Mouse (Mus musculus) CH12.LX (cell line): ENCODE data around the gene Dhx8. TPM values are rescaled to one million over a fixed set of nuclear protein-coding genes. Genes with fewer than 3 reads are reported as not detected.

Experiments
- DNase-seq: peaks from one replicate; pipeline ENCODE4 v3.0.0-alpha.2; 2013; ENCODE audit errors: extremely low read depth
- H3K27ac ChIP-seq: 2 replicates; pipeline ENCODE4 v1.5.1; 2012; ENCODE audit warnings: low read depth, mild to moderate bottlenecking, control low read depth, moderate library complexity; ENCODE audit not compliant: insufficient read depth
- H3K27me3 ChIP-seq: replicated peaks from 2 replicates; pipeline ENCODE3; 2012; ENCODE audit warnings: inconsistent platforms
- H3K36me3 ChIP-seq, 2 experiments: replicated peaks in 1 of 2; 2 replicates each; pipeline versions ENCODE3 to v1.6.1; 2012; ENCODE audit warnings: inconsistent platforms in 1 of 2, low read length in 1 of 2, mild to moderate bottlenecking in 1 of 2, mixed read lengths in 1 of 2, moderate library complexity in 1 of 2; ENCODE audit not compliant: control insufficient read depth in 1 of 2, insufficient read depth in 1 of 2
- H3K4me1 ChIP-seq, 2 experiments: 2 replicates each; pipeline ENCODE4 v1.6.1; 2012; ENCODE audit warnings: inconsistent platforms in 1 of 2, moderate library complexity in 1 of 2; ENCODE audit not compliant: insufficient read depth in 2 of 2, control insufficient read depth in 1 of 2
- H3K4me2 ChIP-seq: 2 replicates; pipeline ENCODE4 v1.6.1; 2012; ENCODE audit warnings: low read depth, mild to moderate bottlenecking, control low read depth; ENCODE audit not compliant: poor library complexity, insufficient read depth, severe bottlenecking
- H3K4me3 ChIP-seq, 3 experiments: fragments of 150-350 bp in 1 of 3; sonication (generic) in 1 of 3; replicated peaks in 1 of 3; 2 replicates each; pipeline versions ENCODE3 to v1.5.1; 2011 to 2012; ENCODE audit warnings: low read depth in 2 of 3, low read length in 2 of 3, mild to moderate bottlenecking in 2 of 3, moderate library complexity in 2 of 3, control low read depth in 1 of 3, improper control_type of control experiment in 1 of 3, inconsistent platforms in 1 of 3, mixed read lengths in 1 of 3; ENCODE audit not compliant: poor library complexity in 1 of 3
- H3K79me2 ChIP-seq: replicated peaks from 2 replicates; pipeline ENCODE4 v1.6.1; 2012; ENCODE audit warnings: mild to moderate bottlenecking, moderate library complexity; ENCODE audit not compliant: control insufficient read depth, poor library complexity, insufficient read depth, severe bottlenecking; ENCODE audit errors: extremely low read depth
- H3K9ac ChIP-seq: 2 replicates; pipeline ENCODE4 v1.6.1; 2012; ENCODE audit warnings: low read depth, mild to moderate bottlenecking, control low read depth, moderate library complexity; ENCODE audit not compliant: insufficient read depth
- H3K9me3 ChIP-seq: replicated peaks from 2 replicates; pipeline ENCODE3; 2012; ENCODE audit warnings: low read length, inconsistent platforms, mixed read lengths
- BHLHE40 ChIP-seq: IDR thresholded peaks from 2 replicates; pipeline ENCODE4 v1.6.1; 2011; ENCODE audit warnings: mild to moderate bottlenecking, low read depth, low read length, improper control_type of control experiment
- CHD1 ChIP-seq: IDR thresholded peaks from 2 replicates; pipeline ENCODE4 v1.6.1; 2012; ENCODE audit warnings: low read depth, low read length, improper control_type of control experiment, inconsistent platforms
- E2F4 ChIP-seq: IDR thresholded peaks from 2 replicates; pipeline ENCODE4 v1.6.1; 2011; ENCODE audit warnings: low read depth, low read length, improper control_type of control experiment; ENCODE audit not compliant: insufficient replicate concordance
- EP300 ChIP-seq: IDR thresholded peaks from 2 replicates; pipeline ENCODE4 v1.6.1; 2011; ENCODE audit warnings: low read length, improper control_type of control experiment
- ETS1 ChIP-seq: conservative IDR thresholded peaks from 2 replicates; pipeline ENCODE4 v1.6.1; 2012; ENCODE audit warnings: low read depth, mild to moderate bottlenecking, inconsistent platforms, low read length, improper control_type of control experiment, moderate library complexity
- GABPA ChIP-seq: IDR thresholded peaks from 2 replicates; pipeline ENCODE4 v1.6.1; 2012; ENCODE audit warnings: low read depth, low read length, improper control_type of control experiment, inconsistent platforms; ENCODE audit not compliant: insufficient replicate concordance
- JUN ChIP-seq: IDR thresholded peaks from 2 replicates; pipeline ENCODE4 v1.6.1; 2011; ENCODE audit warnings: low read depth, mild to moderate bottlenecking, low read length, improper control_type of control experiment, moderate library complexity; ENCODE audit not compliant: insufficient read depth
- JUND ChIP-seq: conservative IDR thresholded peaks from 2 replicates; pipeline ENCODE4 v1.6.1; 2011; ENCODE audit warnings: low read depth, low read length, improper control_type of control experiment
- MAX ChIP-seq: IDR thresholded peaks from 2 replicates; pipeline ENCODE4 v1.6.1; 2011; ENCODE audit warnings: low read length, improper control_type of control experiment
- MAZ ChIP-seq: IDR thresholded peaks from 2 replicates; pipeline ENCODE4 v1.6.1; 2012; ENCODE audit warnings: low read depth, mild to moderate bottlenecking, inconsistent platforms, low read length, improper control_type of control experiment, moderate library complexity
- MEF2A ChIP-seq: IDR thresholded peaks from 2 replicates; pipeline ENCODE4 v1.6.1; 2014; ENCODE audit warnings: low read depth, mild to moderate bottlenecking, inconsistent platforms, low read length, improper control_type of control experiment, borderline replicate concordance
- MXI1 ChIP-seq: IDR thresholded peaks from 2 replicates; pipeline ENCODE4 v1.6.1; 2011; ENCODE audit warnings: mild to moderate bottlenecking, low read depth, low read length, improper control_type of control experiment
- NRF1 ChIP-seq: IDR thresholded peaks from 2 replicates; pipeline ENCODE4 v1.6.1; 2014; ENCODE audit warnings: low read depth, mild to moderate bottlenecking, inconsistent platforms, low read length, improper control_type of control experiment, moderate library complexity
- PAX5 ChIP-seq: IDR thresholded peaks from 2 replicates; pipeline ENCODE4 v1.6.1; 2012; ENCODE audit warnings: low read length, inconsistent platforms, mixed read lengths
- POLR2A ChIP-seq: IDR thresholded peaks from 2 replicates; pipeline ENCODE4 v1.6.1; 2011; ENCODE audit warnings: low read depth, mild to moderate bottlenecking, improper control_type of control experiment, low read length
- POLR2AphosphoS2 ChIP-seq: IDR thresholded peaks from 2 replicates; pipeline ENCODE4 v1.6.1; 2011; ENCODE audit warnings: low read depth, low read length, improper control_type of control experiment
- RAD21 ChIP-seq: IDR thresholded peaks from 2 replicates; pipeline ENCODE4 v1.6.1; 2011; ENCODE audit warnings: low read depth, mild to moderate bottlenecking, low read length, improper control_type of control experiment, moderate library complexity
- SIN3A ChIP-seq: IDR thresholded peaks from 2 replicates; pipeline ENCODE4 v1.6.1; 2012; ENCODE audit warnings: low read length, improper control_type of control experiment, inconsistent platforms
- UBTF ChIP-seq: IDR thresholded peaks from 2 replicates; pipeline ENCODE4 v1.6.1; 2012; ENCODE audit warnings: low read depth, mild to moderate bottlenecking, inconsistent platforms, low read length, improper control_type of control experiment, moderate library complexity
- USF1 ChIP-seq: IDR thresholded peaks from 2 replicates; pipeline ENCODE4 v1.6.1; 2014; ENCODE audit warnings: low read depth, mild to moderate bottlenecking, inconsistent platforms, low read length, improper control_type of control experiment
- ZC3H11A ChIP-seq: IDR thresholded peaks from 2 replicates; pipeline ENCODE4 v1.6.1; 2012; ENCODE audit warnings: low read depth, mild to moderate bottlenecking, inconsistent platforms, low read length, improper control_type of control experiment
- ZMIZ1 ChIP-seq: IDR thresholded peaks from 2 replicates; pipeline ENCODE4 v1.6.1; 2012; ENCODE audit warnings: low read depth, mild to moderate bottlenecking, inconsistent platforms, low read length, improper control_type of control experiment
- dilution Hi-C: fragments of 300-500 bp; cut with MboI; formaldehyde crosslinking; loops from 2 replicates; pipeline ENCODE4 v1.14.3; 2020; ENCODE audit warnings: low sequenced_read_pairs; ENCODE audit not compliant: extremely low pct_unique_long_range_greater_than_20kb, extremely low pct_ligation_motif_present
- in situ Hi-C: fragments of 300-500 bp; cut with MboI; formaldehyde crosslinking; loops from 3 replicates; pipeline ENCODE4 v1.14.3; 2019; ENCODE audit warnings: low sequenced_read_pairs, low pct_ligation_motif_present, low pct_unique_long_range_greater_than_20kb, mixed read lengths
- polyA plus RNA-seq: library from polyadenylated mRNA; unstranded; fragments of >175 nt; gene quantifications from 2 replicates; pipeline ENCODE4 v1.2.1, GENCODE M21; 2012; ENCODE audit warnings: low read depth; ENCODE audit not compliant: insufficient read length
- total RNA-seq, 2 experiments: library from RNA; depleted of rRNA; stranded (reverse); fragments of 300-350 nt in 1 of 2; fragments of >200 nt in 1 of 2; gene quantifications; 2 replicates each; pipeline ENCODE4 v1.2.3; 2012 to 2014

Gene Dhx8
- total and polyA plus RNA-seq, 3 experiments = 24.3 to 61.7 (median 33.4) TPM

- dilution Hi-C loops = no loop called here
- Histone ChIP-seq H3K36me3 (no peaks in the 10 kb centered on the region), H3K27ac (no peak overlapping the region), H3K27me3 (peaks cover 68% of the 10 kb centered on the region), H3K79me2 (no peaks in the 10 kb centered on the region), H3K4me1 (peaks cover 4 to 39% of the 10 kb centered on the region in 2 experiments; a peak in 2 of 4 replicates), H3K4me3 (no peak overlapping the region), H3K4me2 (peak overlapping the region; percentile 96), H3K9me3 (no peaks in the 10 kb centered on the region), H3K9ac (no peak overlapping the region)
- TF ChIP-seq JUND (no peak), MAZ (0 out of 2 replicates have a peak, but pooled peaks have one; percentile 22)
- in situ Hi-C loops = no loop called here
- no peak for DNase-seq
Observed at GRCm38 (mm10) chr11:101784072-101784471, 51.4 kb downstream of the Dhx8 start.

- Histone ChIP-seq H3K27me3 (peaks cover 68% of the 10 kb centered on the region), H3K79me2 (no peaks in the 10 kb centered on the region), H3K27ac (no peak overlapping the region), H3K4me2 (peak overlapping the region; percentile 96), H3K9me3 (no peaks in the 10 kb centered on the region), H3K4me3 (peak overlapping the region; percentile 28 to 65 (median 53)), H3K9ac (no peak overlapping the region), H3K4me1 (peaks cover 4 to 39% of the 10 kb centered on the region in 2 experiments; a peak in 2 of 4 replicates), H3K36me3 (no peaks in the 10 kb centered on the region)
- peak; percentile 20; the same call in 1 of the 2 replicates for TF ChIP-seq BHLHE40
- no peak for TF ChIP-seq SIN3A
- TF ChIP-seq POLR2AphosphoS2 = no peak
- TF ChIP-seq NRF1 = peak; percentile 42; the same call in 1 of the 2 replicates
- TF ChIP-seq E2F4 = no peak
- TF ChIP-seq POLR2A = no peak
- dilution Hi-C loops (no loop called here), in situ Hi-C loops (no loop called here)
- peak; percentile 30 for DNase-seq
Observed at GRCm38 (mm10) chr11:101784488-101785142, 51.9 kb downstream of the Dhx8 start.

- no peaks in the 10 kb centered on the region for H3K36me3 ChIP-seq
- H3K27me3 ChIP-seq = peaks cover 70% of the 10 kb centered on the region
- TF ChIP-seq BHLHE40 (peak; percentile 37), NRF1 (no peak), MEF2A (no peak), JUND (no peak), EP300 (no peak), USF1 (no peak), ZMIZ1 (no peak), JUN (no peak), MXI1 (peak; percentile 68), GABPA (no peak), E2F4 (no peak), ETS1 (no peak), CHD1 (no peak), MAZ (peak; percentile 89), RAD21 (no peak), ZC3H11A (peak; percentile 87), PAX5 (no peak), UBTF (0 out of 2 replicates have a peak, but pooled peaks have one; percentile 64), MAX (peak; percentile 85)
Observed at GRCm38 (mm10) chr11:101785143-101785851, 52.6 kb downstream of the Dhx8 start, which contains the start of gene Etv4. Gene Etv4, minus strand, starts transcription at chr11:101785371.

More at GRCm38 (mm10) chr11:101785143-101785851, 52.6 kb downstream of the Dhx8 start, which contains the start of gene Etv4:
- Histone ChIP-seq H3K4me2 (peak within 1 kb of the TSS; percentile 96), H3K27ac (no peak within 1 kb of the TSS), H3K9me3 (no peaks in the 10 kb centered on the region), H3K4me1 (peaks cover 4 to 33% of the 10 kb centered on the region in 2 experiments; a peak in 2 of 4 replicates), H3K9ac (no peak within 1 kb of the TSS), H3K4me3 (peak within 1 kb of the TSS; percentile 36 to 65 (median 53)), H3K79me2 (no peaks in the 10 kb centered on the region)
- in situ Hi-C loops (no loop called here), dilution Hi-C loops (no loop called here)
- peak; percentile 98 for DNase-seq
